Mouse (Mus musculus) left cerebral cortex, postnatal 25 days (tissue): ENCODE data around the gene Rnase1. TPM values are rescaled to one million over a fixed set of nuclear protein-coding genes. Genes with fewer than 3 reads are reported as not detected.

Experiments
- DNase-seq, 2 experiments: peaks; one replicate each; pipeline ENCODE4 v3.0.0; 2022; ENCODE audit warnings: low spot score in 2 of 2, mixed read lengths in 1 of 2
- intact Hi-C: fragments of 180-260 bp; cut with DNase I; formaldehyde crosslinking; loops from one replicate; pipeline ENCODE4 v1.15.1; 2025
- total RNA-seq, 2 experiments: library from RNA; stranded (reverse); gene quantifications; 2 replicates each; pipeline ENCODE4 v1.2.3; 2021

Rnase1 gene
- total RNA-seq, 2 experiments from 2014 or later = 0.57 to 0.73 TPM

- intact Hi-C loops = loop anchor here (2.0 to 10.0 kb wide), 2 partner anchors 72 to 1156 kb away; partner anchors contain the start of gene Chd8
- no peak for DNase-seq
Measured at GRCm38 (mm10) chr14:51098921-51099320, 47.7 kb downstream of the Rnase1 start.

GRCm38 (mm10) chr14:51098300-51098699 lies 48.3 kb downstream of the Rnase1 start:
- DNase-seq = peak; percentile 88 to 94
- intact Hi-C loops = loop anchor here (2.0 to 10.0 kb wide), 2 partner anchors 71 to 1157 kb away; partner anchors contain the start of gene Chd8

- peak in 1 of 2 experiments; percentile 18 for DNase-seq
- intact Hi-C loops = loop anchor here (10.0 kb wide), 1 partner anchor 1159 kb away; the partner anchor contains the start of gene Chd8
Measured at GRCm38 (mm10) chr14:51095736-51096524, 50.7 kb downstream of the Rnase1 start.

Other genes starting within 250 kb of the Rnase1 start
- gene Klhl33, start 249.3 kb downstream of the Rnase1 start, total RNA-seq = 1 to 10 TPM; 2.3 to 3.2 TPM
- gene Osgep, start 221.9 kb downstream of the Rnase1 start, total RNA-seq = 10 to 100 TPM; 30.7 to 34.6 TPM
- 10 to 100 TPM; 51.7 to 55.9 TPM for gene Apex1, start 221.8 kb downstream of the Rnase1 start, total RNA-seq
- gene Pip4p1, start 215.9 kb downstream of the Rnase1 start, total RNA-seq = 100 to 1,000 TPM in 1 of 2 experiments, 10 to 100 TPM in 1; 97.5 to 102 TPM
- gene Pnp, start 215.7 kb downstream of the Rnase1 start, total RNA-seq = 10 to 100 TPM; 12.0 to 13.6 TPM
- gene Gm49342, start 202.3 kb downstream of the Rnase1 start, total RNA-seq = 10 to 100 TPM; 11.4 to 18.0 TPM
- gene Pnp2, start 190.8 kb downstream of the Rnase1 start, total RNA-seq = 1 to 10 TPM; 1.1 to 1.9 TPM
- gene Rnase10, start 139.0 kb downstream of the Rnase1 start, total RNA-seq = under 1 TPM in 1 of 2 experiments, not detected in 1; 0.27 TPM
- not detected for gene Rnase9, start 104.9 kb downstream of the Rnase1 start, total RNA-seq
- gene Rnase11, start 96.6 kb downstream of the Rnase1 start, total RNA-seq = not detected
- gene Rnase12, start 89.1 kb downstream of the Rnase1 start, total RNA-seq = not detected
- not detected for gene Olfr750, start 72.3 kb downstream of the Rnase1 start, total RNA-seq
- gene Rnase4, start 55.7 kb downstream of the Rnase1 start, total RNA-seq = 10 to 100 TPM; 20.5 to 21.8 TPM
- 1 to 10 TPM; 6.3 to 6.4 TPM for gene Ang, start 55.6 kb downstream of the Rnase1 start, total RNA-seq
- gene Eddm3b, start 32.4 kb downstream of the Rnase1 start, total RNA-seq = not detected
- under 1 TPM in 1 of 2 experiments, not detected in 1; 0.32 TPM for gene Rnase6, start 22.9 kb downstream of the Rnase1 start, total RNA-seq
- not detected for gene Rnase2b, start 15.5 kb upstream of the Rnase1 start, total RNA-seq
- gene Ang2, start 52.4 kb upstream of the Rnase1 start, total RNA-seq = not detected
- not detected for gene Ear14, start 56.6 kb upstream of the Rnase1 start, total RNA-seq
- not detected for gene Rnase2a, start 109.3 kb upstream of the Rnase1 start, total RNA-seq
- gene Gm7247, start 215.0 kb upstream of the Rnase1 start, total RNA-seq = not detected